Mouse (Mus musculus) layer of hippocampus, postnatal 14 days (tissue): ENCODE results near the gene Lrpprc. TPM values are rescaled to one million over a fixed set of nuclear protein-coding genes. Genes with fewer than 3 reads are reported as not detected.

Experiments used
- DNase-seq, 2 experiments: peaks; one replicate each; pipeline ENCODE4 v3.0.0; 2021 to 2022; ENCODE audit warnings: low spot score in 2 of 2, mixed read lengths in 1 of 2
- total RNA-seq, 2 experiments: library from RNA; stranded (reverse); gene quantifications; 2 replicates each; pipeline ENCODE4 v1.2.3; 2021

Lrpprc gene
- total RNA-seq, 2 experiments from 2014 or later, result 63.5 to 66.1 TPM

DNA sequence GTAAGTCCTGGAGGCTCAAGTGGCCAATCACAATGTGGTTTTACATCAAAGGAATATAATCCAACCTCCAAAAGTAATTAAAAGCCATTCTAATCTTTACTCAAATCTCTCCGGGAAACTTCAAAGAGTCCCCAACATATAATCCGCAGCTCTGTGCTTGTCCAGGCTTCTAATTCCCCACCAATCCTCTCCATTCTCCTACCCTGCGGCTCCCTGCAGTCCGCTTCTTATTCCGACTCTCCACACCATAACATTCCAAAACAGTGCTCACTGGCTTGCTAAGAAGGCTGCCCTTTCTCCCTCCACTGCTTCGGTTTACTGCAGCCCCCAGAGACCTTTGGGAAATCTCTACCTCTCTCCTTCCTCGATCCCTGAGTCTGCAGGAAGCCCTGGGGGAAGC is 116.5 kb downstream of the Lrpprc start:
- DNase-seq, result no peak

DNA sequence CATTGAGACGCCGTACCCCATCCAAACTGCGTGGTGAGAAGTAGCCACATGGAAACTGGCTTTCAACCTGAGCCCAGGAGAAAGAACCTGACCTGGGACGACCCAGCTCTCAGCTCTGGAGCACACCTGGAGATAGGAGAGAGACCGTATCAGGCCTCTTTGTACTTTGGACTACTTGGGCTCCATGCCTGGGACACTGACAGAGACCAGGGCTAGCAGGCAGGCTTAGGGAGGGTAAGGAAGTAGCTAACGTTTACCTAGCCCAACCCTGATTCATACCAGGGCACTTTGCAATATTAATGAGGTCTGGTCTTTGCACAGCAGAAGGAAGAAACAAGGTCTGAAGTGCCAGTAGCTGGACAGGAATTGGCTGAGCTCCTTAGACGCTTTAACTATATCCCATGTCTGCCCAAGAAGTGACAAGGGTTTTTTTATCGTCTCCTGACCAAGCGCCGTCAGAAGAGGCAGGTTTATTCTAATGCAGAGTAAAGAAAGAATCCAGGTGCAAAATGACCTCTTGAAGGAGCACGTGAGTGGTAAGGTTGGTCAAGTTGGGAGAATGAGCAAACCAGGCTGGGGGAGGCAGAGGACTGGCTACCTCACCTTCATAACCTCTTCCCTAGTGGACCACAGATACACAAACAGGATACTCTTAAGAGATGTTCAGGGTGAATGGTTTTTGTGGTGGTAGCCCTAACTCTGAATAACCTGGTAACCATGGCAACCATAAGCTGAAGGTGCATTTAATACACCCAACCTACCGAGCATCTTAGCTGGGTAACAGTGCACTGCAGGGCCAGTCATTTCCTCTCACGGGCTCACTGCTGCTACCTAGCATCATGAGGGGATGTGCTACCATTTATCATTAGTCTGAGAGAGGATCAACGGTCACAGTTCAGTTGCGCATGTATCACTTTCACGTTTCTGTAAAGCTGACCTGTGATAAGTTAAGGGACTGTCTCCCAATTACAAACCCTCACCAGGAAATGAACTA is 117.9 kb downstream of the Lrpprc start:
- DNase-seq, result no peak

GRCm38 (mm10) chr17:84667848-84668247 is 122.7 kb downstream of the Lrpprc start:
- no peak for DNase-seq

DNA sequence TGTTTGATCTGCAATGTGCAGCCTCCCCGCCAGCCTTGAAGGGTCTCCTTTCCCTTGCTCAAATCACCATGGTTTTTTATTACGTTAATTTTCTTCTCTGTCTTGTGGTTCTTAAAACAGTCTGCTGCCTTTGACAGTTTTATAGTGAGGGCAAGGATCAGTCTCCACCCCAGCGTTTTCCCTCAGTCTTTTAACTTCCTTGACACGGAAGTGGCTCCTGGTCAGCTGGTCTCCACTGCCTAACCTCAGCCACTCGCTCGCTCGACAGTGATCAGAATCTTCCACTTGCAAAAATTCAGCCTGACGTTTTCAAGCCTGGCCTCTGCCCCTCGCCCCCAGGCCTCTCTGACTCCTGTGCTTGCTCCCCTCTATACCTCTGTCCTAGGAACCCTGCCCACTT is 124.9 kb downstream of the Lrpprc start:
- no peak for DNase-seq

DNA sequence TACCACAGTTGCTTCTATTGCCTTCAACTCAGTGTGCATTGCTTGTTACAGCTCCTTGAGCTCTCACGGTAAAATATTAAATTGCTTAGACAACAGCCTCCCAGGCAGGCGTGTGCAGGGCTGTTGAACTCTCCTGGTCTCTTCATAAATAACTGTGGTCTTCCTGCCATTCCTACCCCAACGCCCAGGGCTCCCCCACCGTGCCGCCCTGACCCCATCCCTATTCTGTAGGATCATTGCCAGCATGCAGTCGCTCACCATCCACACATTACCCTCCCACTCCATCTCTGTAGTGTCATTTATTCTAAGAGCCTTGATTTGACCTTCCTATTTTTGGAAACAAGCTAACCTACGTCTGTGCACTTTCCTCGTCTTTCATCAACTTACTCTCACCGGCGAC is 125.5 kb downstream of the Lrpprc start:
- no peak for DNase-seq

- no peak for DNase-seq
Measured at GRCm38 (mm10) chr17:84658951-84659350, 131.6 kb downstream of the Lrpprc start.

DNA sequence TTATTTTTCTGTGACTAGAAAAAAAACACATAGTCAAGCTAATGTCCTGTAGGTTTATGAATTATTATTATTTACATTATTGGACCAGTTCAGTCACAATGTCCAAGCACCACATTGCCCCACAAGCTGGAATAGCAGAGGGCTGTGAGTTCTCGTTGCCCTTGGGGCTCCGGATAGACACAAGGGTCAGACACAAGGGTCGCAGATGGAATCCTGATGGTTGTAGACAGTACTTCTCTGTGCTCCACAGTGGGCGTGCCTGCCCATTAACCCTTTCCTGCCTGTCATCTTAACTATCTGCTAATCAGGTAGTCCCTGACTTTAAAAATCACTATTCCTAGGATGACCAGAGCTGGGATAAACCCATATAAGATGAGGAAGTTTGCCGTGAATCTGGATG is 132.4 kb downstream of the Lrpprc start:
- no peak for DNase-seq

DNA sequence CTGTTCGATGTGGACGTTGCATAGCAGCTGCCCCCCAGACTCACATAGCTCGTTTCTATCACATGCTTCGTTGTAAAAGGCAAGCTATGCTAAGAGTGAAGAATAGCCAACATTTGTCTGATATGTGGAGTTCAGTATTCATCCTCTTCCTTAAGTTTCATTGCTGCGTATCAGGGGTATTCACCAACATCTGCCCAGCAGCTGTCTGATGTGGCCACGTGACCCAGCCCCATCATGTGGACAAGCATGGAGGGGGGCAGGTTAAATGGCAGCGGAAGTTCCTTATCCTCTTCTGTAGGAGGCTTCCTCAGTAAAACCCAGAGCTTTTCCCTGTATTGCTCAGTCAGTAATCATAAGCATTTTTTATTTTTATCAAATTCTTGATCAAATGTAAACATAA is 132.8 kb downstream of the Lrpprc start:
- no peak for DNase-seq

- no peak for DNase-seq
Measured at GRCm38 (mm10) chr17:84657422-84657732, 133.2 kb downstream of the Lrpprc start.

DNA sequence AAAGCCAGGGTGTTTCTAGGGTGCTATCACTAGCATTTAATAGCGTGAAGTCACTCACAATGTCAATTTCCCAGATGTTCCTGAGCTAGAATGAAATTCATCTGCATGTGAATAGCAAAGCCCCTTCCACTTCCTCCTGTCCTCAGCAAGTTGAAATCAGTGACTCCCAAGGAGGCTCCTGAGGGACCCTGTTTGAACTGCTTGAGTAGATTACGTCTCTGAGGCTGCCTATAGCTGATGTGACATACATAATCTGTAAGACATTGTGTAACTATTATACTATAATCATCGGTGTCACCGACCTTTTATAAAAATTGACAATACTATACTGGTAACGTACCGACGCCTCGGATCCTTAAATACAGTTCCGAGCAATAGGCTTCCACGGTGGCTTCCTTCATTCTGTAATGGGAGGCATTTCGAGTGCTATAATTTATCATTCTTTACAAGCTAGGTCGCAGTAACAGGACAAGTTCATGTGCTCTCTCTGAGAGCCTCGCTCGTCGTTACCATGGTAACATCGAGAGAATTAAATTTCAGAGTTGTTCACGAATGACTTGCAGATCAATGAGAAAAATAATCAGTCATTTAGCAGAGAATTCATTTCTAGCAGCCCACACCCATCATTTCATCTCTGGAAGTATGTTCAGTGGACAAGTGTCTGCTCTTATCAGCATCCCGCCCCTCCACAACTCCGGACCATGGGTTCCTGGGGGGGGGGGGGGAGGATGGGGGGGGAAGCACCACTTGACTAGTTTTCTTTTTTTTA is 133.8 kb downstream of the Lrpprc start:
- no peak for DNase-seq

DNA sequence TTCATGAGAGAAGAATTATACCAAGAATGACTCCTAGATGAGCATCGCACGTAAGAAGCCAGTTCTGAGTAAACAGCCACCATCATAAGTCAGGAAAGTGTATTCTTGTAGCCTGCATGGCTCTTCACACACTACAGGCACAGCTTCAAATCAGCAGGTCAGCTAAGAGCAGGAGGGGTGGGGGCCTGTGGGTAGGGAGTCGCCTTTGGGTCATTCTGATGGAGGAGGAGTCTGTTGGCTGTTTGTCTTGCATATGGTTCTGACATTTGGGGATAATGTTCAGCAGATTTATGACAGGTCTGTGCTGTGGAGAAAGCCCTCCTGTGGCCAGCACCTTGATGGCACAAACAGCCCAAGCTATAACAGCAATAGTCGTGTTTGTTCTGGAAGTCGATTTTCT is 134.4 kb downstream of the Lrpprc start:
- DNase-seq, result no peak

Other genes starting within 250 kb of the Lrpprc start
- gene Dync2li1, start 164.3 kb downstream of the Lrpprc start, total RNA-seq, result 10 to 100 TPM; 21.7 to 23.5 TPM
- gene Abcg8, start 114.5 kb downstream of the Lrpprc start, total RNA-seq, result not detected
- not detected for gene Abcg5, start 107.8 kb downstream of the Lrpprc start, total RNA-seq
- 100 to 1,000 TPM; 119 to 125 TPM for gene Ppm1b, start 166.0 kb upstream of the Lrpprc start, total RNA-seq
- under 1 TPM; 0.17 to 0.37 TPM for gene Slc3a1, start 237.6 kb upstream of the Lrpprc start, total RNA-seq